Mouse (Mus musculus) ES-Bruce4 (cell line): Measurements from ENCODE around the gene Spp1.

Experiments
- CTCF ChIP-seq: IDR thresholded peaks from one replicate; pipeline ENCODE4 v1.8.1; 2011; ENCODE audit warnings: low read depth, low read length
- EP300 ChIP-seq: IDR thresholded peaks from 2 replicates; pipeline ENCODE4 v1.6.1; 2011; ENCODE audit warnings: low read depth, low read length; ENCODE audit not compliant: insufficient read depth
- POLR2A ChIP-seq: IDR thresholded peaks from one replicate; pipeline ENCODE4 v1.8.1; 2011; ENCODE audit warnings: low read length; ENCODE audit not compliant: insufficient read depth

- TF ChIP-seq POLR2A (no peak), CTCF (no peak), EP300 (peak; percentile 99)
These were observed 851 bp upstream of the Spp1 start for GRCm38 (mm10) chr5:104433968-104434565.
